Mouse (Mus musculus): ENCODE results near the gene Zfp462. TPM values are rescaled to one million over a fixed set of nuclear protein-coding genes. Genes with fewer than 3 reads are reported as not detected.

Zfp462 gene
- total RNA-seq, 1 experiment: 63.7 TPM

GRCm38 (mm10) chr4:54953657-54954395, 9.0 kb downstream of the Zfp462 start:
- no peak for DNase-seq (ENCODE audit: low read depth, low spot score)
- in situ Hi-C loops (cut with MboI; ENCODE audit: low sequenced_read_pairs in 2 of 2, unreplicated experiment in 2 of 2): no loop called here
- Histone ChIP-seq H3K9ac (ENCODE audit: insufficient read depth, low read depth, low read length, poor library complexity, severe bottlenecking) (no peak overlapping the region; the same call in 1 of the 2 replicates), H3K4me1 (ENCODE audit: control insufficient read depth in 2 of 2, insufficient read depth in 2 of 2, low read length in 2 of 2, poor library complexity in 1 of 2) (peaks cover 2 to 5% of the 10 kb centered on the region in 2 experiments; a peak in 2 of 4 replicates), H3K36me3 (ENCODE audit: control insufficient read depth, insufficient read depth, low read length, poor library complexity, severe bottlenecking) (peaks cover 4% of the 10 kb centered on the region), H3K9me3 (ENCODE audit: control insufficient read depth, insufficient read depth, low read depth, low read length) (no peaks in the 10 kb centered on the region), H3K27ac (ENCODE audit: insufficient read depth, low read depth, low read length, poor library complexity, severe bottlenecking) (no peak overlapping the region), H3K4me3 (ENCODE audit: insufficient read depth in 1 of 2, low read depth in 1 of 2, low read length in 2 of 2, poor library complexity in 1 of 2, severe bottlenecking in 1 of 2) (no peak overlapping the region)
- no peak for TF ChIP-seq ZC3H11A (IDR thresholded peaks at IDR 0.05; ENCODE audit: borderline replicate concordance, low read depth, low read length)
- no peak for TF ChIP-seq HCFC1 (IDR thresholded peaks at IDR 0.05; ENCODE audit: borderline replicate concordance, insufficient read depth, low read length)
- TF ChIP-seq ZNF384 (IDR thresholded peaks at IDR 0.05; ENCODE audit: low read depth, low read length): no peak
- no peak for TF ChIP-seq MAFK (IDR thresholded peaks at IDR 0.05; ENCODE audit: insufficient read depth, low read depth, low read length)
- no peak for TF ChIP-seq CHD2 (IDR thresholded peaks at IDR 0.05; ENCODE audit: low read depth, low read length)

GRCm38 (mm10) chr4:54954455-54954854, 9.6 kb downstream of the Zfp462 start:
- no peak for DNase-seq (ENCODE audit: low read depth, low spot score)

GRCm38 (mm10) chr4:54960776-54961175, 15.9 kb downstream of the Zfp462 start:
- Histone ChIP-seq H3K4me3 (ENCODE audit: insufficient read depth in 1 of 2, low read depth in 1 of 2, low read length in 2 of 2, poor library complexity in 1 of 2, severe bottlenecking in 1 of 2) (no peak overlapping the region), H3K4me1 (ENCODE audit: control insufficient read depth in 2 of 2, insufficient read depth in 2 of 2, low read length in 2 of 2, poor library complexity in 1 of 2) (peaks cover 0 to 2% of the 10 kb centered on the region in 2 experiments; a peak in 1 of 4 replicates), H3K36me3 (ENCODE audit: control insufficient read depth, insufficient read depth, low read length, poor library complexity, severe bottlenecking) (peaks cover 6% of the 10 kb centered on the region; the same call in 1 of the 2 replicates), H3K9ac (ENCODE audit: insufficient read depth, low read depth, low read length, poor library complexity, severe bottlenecking) (no peak overlapping the region), H3K27ac (ENCODE audit: insufficient read depth, low read depth, low read length, poor library complexity, severe bottlenecking) (no peak overlapping the region), H3K9me3 (ENCODE audit: control insufficient read depth, insufficient read depth, low read depth, low read length) (no peaks in the 10 kb centered on the region)
- no peak for DNase-seq (ENCODE audit: low read depth, low spot score)
- in situ Hi-C loops (cut with MboI; ENCODE audit: low sequenced_read_pairs in 2 of 2, unreplicated experiment in 2 of 2): no loop called here
- TF ChIP-seq MAFK (IDR thresholded peaks at IDR 0.05; ENCODE audit: insufficient read depth, low read depth, low read length) (no peak), ZC3H11A (IDR thresholded peaks at IDR 0.05; ENCODE audit: borderline replicate concordance, low read depth, low read length) (no peak), ZNF384 (IDR thresholded peaks at IDR 0.05; ENCODE audit: low read depth, low read length) (no peak), CHD2 (IDR thresholded peaks at IDR 0.05; ENCODE audit: low read depth, low read length) (no peak), HCFC1 (IDR thresholded peaks at IDR 0.05; ENCODE audit: borderline replicate concordance, insufficient read depth, low read length) (no peak)

More at GRCm38 (mm10) chr4:54954455-54954854, 9.6 kb downstream of the Zfp462 start:
- Histone ChIP-seq H3K27ac (ENCODE audit: insufficient read depth, low read depth, low read length, poor library complexity, severe bottlenecking) (no peak overlapping the region), H3K36me3 (ENCODE audit: control insufficient read depth, insufficient read depth, low read length, poor library complexity, severe bottlenecking) (peaks cover 5% of the 10 kb centered on the region), H3K9ac (ENCODE audit: insufficient read depth, low read depth, low read length, poor library complexity, severe bottlenecking) (no peak overlapping the region), H3K9me3 (ENCODE audit: control insufficient read depth, insufficient read depth, low read depth, low read length) (no peaks in the 10 kb centered on the region), H3K4me3 (ENCODE audit: insufficient read depth in 1 of 2, low read depth in 1 of 2, low read length in 2 of 2, poor library complexity in 1 of 2, severe bottlenecking in 1 of 2) (no peak overlapping the region), H3K4me1 (ENCODE audit: control insufficient read depth in 2 of 2, insufficient read depth in 2 of 2, low read length in 2 of 2, poor library complexity in 1 of 2) (peaks cover 2 to 5% of the 10 kb centered on the region in 2 experiments; a peak in 2 of 4 replicates)
- no peak for TF ChIP-seq ZC3H11A (IDR thresholded peaks at IDR 0.05; ENCODE audit: borderline replicate concordance, low read depth, low read length)
- no peak for TF ChIP-seq HCFC1 (IDR thresholded peaks at IDR 0.05; ENCODE audit: borderline replicate concordance, insufficient read depth, low read length)
- no peak for TF ChIP-seq ZNF384 (IDR thresholded peaks at IDR 0.05; ENCODE audit: low read depth, low read length)
- no peak for TF ChIP-seq CHD2 (IDR thresholded peaks at IDR 0.05; ENCODE audit: low read depth, low read length)
- in situ Hi-C loops (cut with MboI; ENCODE audit: low sequenced_read_pairs in 2 of 2, unreplicated experiment in 2 of 2): no loop called here

GRCm38 (mm10) chr4:54962141-54962540, 17.3 kb downstream of the Zfp462 start:
- in situ Hi-C loops (cut with MboI; ENCODE audit: low sequenced_read_pairs in 2 of 2, unreplicated experiment in 2 of 2): no loop called here
- Histone ChIP-seq H3K9ac (ENCODE audit: insufficient read depth, low read depth, low read length, poor library complexity, severe bottlenecking) (no peak overlapping the region), H3K4me1 (ENCODE audit: control insufficient read depth in 2 of 2, insufficient read depth in 2 of 2, low read length in 2 of 2, poor library complexity in 1 of 2) (0 out of 4 replicates have a peak, but pooled peaks cover 0 to 2% of the 10 kb centered on the region in 2 experiments), H3K36me3 (ENCODE audit: control insufficient read depth, insufficient read depth, low read length, poor library complexity, severe bottlenecking) (peaks cover 14% of the 10 kb centered on the region), H3K9me3 (ENCODE audit: control insufficient read depth, insufficient read depth, low read depth, low read length) (no peaks in the 10 kb centered on the region), H3K27ac (ENCODE audit: insufficient read depth, low read depth, low read length, poor library complexity, severe bottlenecking) (no peak overlapping the region), H3K4me3 (ENCODE audit: insufficient read depth in 1 of 2, low read depth in 1 of 2, low read length in 2 of 2, poor library complexity in 1 of 2, severe bottlenecking in 1 of 2) (no peak overlapping the region)
- TF ChIP-seq HCFC1 (IDR thresholded peaks at IDR 0.05; ENCODE audit: borderline replicate concordance, insufficient read depth, low read length) (no peak), ZNF384 (IDR thresholded peaks at IDR 0.05; ENCODE audit: low read depth, low read length) (no peak), CHD2 (IDR thresholded peaks at IDR 0.05; ENCODE audit: low read depth, low read length) (no peak), ZC3H11A (IDR thresholded peaks at IDR 0.05; ENCODE audit: borderline replicate concordance, low read depth, low read length) (no peak), MAFK (IDR thresholded peaks at IDR 0.05; ENCODE audit: insufficient read depth, low read depth, low read length) (no peak)
- no peak for DNase-seq (ENCODE audit: low read depth, low spot score)

Data from ES-E14 (cell line).